Mouse (Mus musculus) kidney, adult 2 months (tissue): ENCODE measurements around the gene Atf6b.

ENCODE experiments used
- CTCF ChIP-seq: fragments of 200-500 bp; conservative IDR thresholded peaks from 2 replicates; pipeline ENCODE4 v1.5.1; 2011; ENCODE audit warnings: low read depth, mild to moderate bottlenecking, control low read depth, low read length, moderate library complexity, mixed read lengths; ENCODE audit not compliant: insufficient read depth, insufficient read length
- POLR2A ChIP-seq: fragments of 200-500 bp; IDR thresholded peaks from one replicate; pipeline ENCODE4 v1.6.1; 2011; ENCODE audit warnings: low read depth, low read length, control low read depth

GRCm38 (mm10) chr17:34635671-34636070 lies 11.3 kb upstream of the Atf6b start:
- no peak for TF ChIP-seq POLR2A
- TF ChIP-seq CTCF = no peak
